Mouse (Mus musculus) cerebellum, adult 9-10 months (tissue): Measurements from ENCODE around the gene Pakap.

Source experiments
- DNase-seq: peaks from one replicate; pipeline ENCODE4 v3.0.0; 2022

The Pakap gene

DNA sequence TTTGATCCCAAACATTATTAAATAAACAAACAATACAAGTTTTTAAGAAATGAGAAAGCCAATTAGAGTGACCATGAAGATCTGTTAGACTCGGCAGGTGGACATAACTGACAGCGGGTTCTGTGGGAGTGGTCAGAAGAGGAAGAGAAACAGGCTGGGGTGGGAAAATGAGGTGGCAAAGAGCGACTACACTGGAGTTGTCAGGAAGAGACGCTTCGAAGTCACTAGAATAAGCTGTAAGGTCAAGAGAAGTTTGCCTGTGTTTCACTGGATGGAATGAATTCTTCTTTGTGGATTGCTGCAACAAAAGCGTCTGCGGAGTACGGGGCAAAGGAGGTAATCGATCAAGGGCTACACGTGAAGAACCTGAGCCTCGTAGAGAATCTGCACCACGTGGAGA is 109.9 kb downstream of the Pakap start:
- no peak for DNase-seq

DNA sequence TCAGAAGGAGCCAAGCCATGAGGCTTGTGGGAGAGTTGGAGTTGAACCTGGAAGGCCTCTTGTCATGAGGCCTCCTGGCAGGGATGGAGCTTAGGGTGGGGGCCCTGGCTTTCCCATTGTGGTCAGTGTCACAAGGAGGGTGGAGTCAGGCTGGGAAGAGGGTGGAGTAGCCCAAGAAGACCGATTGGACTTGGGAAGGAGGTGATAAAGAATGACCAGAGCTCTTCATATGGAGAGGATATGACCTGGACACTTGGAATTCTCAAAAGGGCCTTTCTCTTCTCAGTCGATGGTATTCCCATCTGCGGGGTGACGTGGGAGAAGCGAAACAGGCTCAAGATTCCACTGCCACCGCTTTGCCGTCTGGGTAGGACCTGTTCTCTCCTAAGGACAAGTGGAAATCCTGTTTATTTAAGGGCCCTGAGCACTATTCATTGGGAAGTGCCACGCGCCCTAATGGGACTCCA is 111.0 kb downstream of the Pakap start:
- no peak for DNase-seq

DNA sequence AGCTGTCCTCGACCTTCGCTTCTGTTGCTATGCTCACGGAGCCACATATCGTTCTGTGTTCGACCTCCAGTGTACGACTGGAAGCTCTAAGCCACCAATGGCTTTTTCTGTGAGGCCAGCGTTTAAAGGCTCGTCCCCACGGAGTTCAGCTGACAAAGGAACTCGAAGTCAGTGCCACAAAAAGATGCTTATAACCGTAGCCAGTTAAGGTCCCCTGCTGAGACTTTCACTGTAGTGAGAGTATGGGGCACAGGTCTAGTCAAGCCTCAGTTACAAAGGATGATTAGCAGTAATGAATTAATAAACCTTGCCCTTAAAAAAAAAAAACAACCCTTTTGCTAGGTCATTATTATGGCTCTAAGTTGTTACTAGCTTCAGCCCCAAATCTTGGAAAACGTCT is 112.2 kb downstream of the Pakap start:
- DNase-seq = no peak

DNA sequence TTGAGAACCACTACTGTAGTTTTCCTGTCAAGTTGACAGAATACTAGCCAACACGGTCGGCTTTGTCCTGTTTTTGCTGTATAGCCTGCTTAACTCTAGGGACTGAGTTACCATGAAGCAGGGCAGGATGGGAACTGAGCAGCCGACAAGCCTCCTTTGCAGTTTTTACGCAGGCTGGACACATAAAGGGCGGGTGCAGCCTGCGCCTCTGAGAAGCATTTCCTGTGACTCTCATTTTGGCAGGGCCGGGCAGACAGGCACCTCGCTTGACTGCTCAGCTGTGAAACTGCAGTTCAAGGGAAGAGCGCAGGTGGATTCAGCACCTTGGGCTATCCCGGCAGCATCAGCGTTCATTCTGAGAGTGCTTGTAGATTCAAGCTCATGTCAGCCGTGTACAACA is 113.5 kb downstream of the Pakap start:
- DNase-seq = peak; percentile 35

DNA sequence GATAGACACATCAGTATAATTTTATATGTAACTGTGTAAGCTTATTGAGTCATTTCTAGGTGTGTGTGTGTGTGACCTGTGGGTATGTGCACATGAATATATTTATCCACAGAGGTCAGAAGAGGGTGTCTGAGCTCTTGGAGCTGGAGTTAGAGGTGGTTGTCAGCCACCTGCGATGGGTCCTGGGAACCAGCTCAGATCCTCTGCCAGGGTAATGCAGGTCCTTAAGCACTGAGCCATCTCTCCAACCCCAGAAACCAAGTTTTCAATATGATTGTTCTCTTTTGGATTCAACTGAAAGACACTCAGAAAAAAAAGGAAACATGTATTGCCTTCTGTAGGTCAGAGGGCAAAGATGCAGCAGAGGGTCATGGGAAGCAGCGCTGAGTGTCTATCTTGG is 114.4 kb downstream of the Pakap start:
- DNase-seq = no peak

DNA sequence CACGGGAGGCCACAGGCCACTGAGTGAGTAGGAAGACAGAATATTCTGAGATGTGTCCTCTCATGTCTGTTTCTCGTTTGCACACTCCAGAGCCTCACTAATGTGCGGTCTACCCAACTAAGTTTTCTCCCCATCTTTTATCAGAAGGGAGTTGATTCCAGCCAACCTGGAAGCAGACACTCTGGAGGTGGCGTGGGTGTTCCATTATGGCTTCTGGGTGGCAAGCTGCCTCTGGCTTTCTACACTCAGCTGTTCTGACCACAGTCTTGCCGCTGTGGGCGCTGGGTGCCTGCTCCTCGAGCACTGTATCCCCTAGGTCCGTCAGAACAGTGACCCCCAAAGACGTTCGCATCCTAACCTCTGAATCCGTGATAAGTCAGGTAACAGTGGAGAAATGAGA is 115.0 kb downstream of the Pakap start:
- DNase-seq = no peak

DNA sequence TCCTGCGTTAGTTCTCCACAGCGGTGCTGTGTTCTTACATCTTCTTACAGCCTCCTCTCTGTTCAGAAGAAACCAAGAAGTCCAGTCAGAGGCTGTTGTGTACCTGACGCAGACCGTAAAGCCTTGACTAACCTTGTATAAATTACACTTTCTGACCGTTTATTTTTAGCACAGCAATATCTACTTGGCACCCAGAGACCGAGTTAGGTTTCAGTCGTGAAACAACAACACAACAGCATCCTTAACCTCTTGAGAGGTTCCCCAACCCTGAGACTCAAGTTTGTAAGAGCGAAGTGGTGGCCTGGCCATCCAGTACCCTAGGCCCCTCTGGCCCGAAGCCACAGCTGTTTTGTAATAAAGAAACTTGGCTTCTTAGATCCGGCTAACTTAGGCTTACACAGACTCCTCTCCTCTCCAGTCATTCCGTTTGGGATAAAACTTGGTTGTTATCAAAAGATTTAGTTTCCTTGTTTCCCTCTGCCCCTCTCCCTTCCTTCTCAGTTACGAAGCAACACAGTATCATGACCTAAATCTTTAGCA is 116.8 kb downstream of the Pakap start:
- DNase-seq = no peak

DNA sequence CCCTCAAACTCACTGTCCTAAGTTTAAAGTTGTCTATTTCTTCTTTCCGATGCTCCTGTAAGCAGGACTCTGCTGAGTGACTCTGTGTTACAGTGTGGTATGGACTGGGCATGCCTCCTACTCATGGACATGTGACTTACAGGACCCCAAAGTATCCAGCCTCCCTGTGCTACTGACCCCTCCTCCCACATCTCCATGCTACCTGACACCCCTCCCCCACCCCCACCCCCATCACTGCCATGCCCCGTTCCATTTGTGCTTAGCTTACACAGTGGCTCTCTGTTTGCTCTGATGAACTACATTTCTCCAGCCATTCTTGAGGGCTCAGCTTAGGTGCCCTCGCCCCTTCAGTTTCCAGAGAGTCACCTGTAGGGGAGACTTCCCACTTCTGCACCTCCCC is 118.8 kb downstream of the Pakap start:
- DNase-seq = no peak

DNA sequence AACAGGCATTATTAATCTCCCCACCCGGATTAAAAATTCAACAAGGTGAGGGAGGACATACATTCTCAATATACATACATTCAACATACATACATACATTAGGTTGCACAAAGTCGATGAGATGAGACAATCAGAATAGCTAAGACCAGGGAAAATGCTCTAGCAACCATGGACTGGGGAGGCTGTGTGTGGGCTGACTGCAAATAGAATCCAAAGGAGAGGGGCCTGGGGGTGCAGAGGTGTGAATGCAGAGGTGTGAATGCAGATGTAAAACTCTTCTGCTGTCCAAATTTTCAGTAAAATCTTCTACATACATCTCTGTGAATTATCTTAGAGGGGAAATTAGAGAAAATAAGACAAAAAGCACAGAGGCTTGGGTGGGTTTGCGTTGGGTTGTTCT is 119.6 kb downstream of the Pakap start:
- no peak for DNase-seq

DNA sequence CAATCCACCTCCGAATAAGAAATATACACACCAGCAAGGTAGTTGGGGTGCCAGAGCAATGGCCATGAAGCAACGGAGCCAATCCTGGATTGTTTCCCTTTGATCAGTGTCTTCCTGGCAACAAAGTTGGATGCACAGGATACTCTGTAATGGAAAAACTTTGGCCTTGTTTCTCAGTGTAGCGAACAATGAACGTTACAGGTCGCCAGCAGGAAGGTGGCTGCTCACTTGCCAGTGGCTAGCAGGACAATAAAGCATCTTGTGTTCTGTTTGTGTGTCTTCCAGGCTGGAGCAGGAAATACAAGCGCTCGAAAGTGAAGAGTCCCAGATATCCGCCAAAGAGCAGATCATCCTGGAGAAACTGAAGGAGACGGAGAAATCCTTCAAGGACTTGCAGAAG is 120.2 kb downstream of the Pakap start:
- DNase-seq = no peak

DNA sequence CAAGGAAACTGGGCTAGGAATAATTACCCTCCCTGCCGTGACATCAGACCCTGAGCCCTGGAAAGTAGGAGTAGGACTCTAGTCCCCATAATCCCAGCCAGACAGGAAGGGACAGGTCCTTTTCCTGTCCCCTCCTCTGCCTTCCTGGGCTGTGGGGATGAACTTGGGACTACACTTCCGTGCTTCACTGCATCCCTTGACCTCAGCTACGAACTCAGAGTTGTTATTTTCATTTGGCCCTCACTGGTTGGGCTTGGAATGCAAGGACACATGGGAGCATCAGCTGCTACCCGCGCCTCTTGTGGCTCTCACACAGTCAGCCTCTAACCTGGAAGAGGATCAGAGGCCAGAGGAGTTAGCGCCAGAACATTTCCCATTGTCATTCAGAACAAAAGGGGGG is 122.0 kb downstream of the Pakap start:
- no peak for DNase-seq

DNA sequence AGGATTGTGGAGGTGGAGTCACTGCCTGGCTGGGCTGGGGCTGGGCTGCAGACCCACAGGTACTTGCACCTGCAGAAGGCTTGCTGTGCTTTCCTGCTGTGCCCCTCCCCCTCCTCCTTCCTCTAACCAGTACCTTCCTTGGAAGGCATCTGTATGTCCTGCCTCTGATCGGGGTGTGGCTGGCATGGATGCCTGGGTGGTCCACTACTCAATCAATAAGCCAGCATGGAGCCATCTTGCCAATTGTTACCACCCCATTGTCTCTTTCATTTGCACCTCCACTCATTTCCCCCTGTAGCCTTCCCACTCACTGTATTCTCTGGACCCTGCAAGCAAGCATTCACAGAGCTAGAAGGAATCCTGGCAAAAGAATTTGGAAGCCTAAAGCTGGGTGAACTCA is 122.8 kb downstream of the Pakap start:
- DNase-seq = no peak

DNA sequence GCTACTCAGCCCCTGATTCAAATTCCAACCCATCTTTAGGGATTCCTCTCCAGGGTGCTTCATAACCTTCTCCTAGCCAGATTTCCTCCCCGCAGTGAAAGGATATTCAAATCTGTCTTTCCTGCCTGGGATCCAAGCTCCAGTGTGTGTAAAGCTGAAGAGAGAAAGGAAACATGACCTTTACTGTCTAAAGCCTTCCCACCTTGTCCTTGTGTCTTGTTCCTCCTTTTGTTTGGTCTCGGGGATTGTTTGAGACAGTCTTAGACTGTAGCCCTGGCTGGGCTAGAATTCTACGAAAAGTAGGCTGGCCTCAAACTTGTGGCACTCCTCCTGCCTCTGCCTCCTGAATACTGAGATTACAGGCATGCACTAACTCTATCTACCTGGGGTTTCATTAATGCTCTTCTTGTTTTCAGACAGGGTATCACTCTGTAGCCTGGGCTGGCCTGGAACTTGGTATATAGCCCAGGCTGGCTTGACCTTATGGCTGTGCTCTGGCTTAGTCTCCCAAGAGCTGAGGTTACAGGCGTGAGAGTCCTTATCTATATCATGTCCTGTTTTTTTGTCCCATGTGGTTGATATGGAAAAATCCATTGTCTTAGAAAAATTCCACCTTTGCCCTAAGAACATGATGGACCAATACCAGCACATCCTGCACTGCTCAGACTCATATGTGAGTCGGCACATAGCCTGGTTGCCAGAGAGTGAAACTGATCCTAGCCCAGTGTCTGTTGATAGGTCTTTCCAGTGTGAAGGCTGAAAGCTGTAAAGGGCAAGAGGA is 126.6 kb downstream of the Pakap start:
- no peak for DNase-seq

DNA sequence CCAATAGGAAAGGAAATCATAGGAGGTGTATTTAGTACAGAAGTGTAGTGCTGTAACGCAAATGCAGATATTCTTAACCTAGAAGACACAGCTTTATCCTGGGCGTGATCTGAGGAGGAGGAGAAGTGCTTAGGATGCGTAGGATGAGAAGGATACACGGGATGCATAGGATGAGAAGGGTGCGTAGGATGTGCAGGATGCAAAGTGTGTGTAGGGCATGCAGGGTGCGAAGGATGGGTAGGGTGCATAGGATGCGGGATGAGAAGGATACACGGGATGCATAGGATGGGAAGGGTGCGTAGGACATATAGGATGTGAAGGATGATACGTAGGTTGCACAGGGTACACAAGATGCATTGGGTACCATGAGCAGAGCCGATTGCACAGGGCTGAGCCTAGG is 129.0 kb downstream of the Pakap start:
- no peak for DNase-seq

DNA sequence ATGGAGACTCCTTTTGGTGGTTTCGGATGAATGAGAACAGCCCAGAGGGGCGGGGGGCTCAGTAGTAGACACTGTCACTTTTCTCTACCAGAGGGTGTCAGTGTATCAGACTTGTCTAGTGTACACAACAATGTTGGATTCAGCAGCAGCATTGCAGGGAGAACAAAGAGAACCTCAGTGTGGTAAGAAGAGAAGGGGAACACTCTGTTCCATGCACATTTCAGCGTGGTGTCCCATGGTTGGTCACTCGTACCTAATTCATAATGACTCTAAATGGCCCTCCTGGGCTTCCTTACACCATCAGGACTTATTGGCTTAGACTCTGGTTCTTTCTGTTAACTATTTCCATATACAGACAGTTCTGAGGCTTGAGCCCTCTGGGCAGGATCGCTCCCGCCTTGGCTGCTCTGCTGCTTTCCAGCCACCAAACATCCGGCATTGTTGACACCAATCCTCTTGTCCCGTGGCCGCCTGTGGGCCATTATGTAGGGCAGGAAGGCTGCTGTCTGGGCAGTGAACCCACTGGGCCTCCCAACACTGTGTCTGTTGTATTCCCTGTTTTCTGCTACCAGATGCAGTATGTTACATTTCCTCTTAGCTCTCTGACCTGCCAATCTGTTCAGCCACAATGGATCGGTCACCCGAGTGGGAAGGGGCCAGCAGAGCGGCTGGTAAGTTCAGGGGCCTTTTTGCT is 130.1 kb downstream of the Pakap start:
- DNase-seq = no peak

DNA sequence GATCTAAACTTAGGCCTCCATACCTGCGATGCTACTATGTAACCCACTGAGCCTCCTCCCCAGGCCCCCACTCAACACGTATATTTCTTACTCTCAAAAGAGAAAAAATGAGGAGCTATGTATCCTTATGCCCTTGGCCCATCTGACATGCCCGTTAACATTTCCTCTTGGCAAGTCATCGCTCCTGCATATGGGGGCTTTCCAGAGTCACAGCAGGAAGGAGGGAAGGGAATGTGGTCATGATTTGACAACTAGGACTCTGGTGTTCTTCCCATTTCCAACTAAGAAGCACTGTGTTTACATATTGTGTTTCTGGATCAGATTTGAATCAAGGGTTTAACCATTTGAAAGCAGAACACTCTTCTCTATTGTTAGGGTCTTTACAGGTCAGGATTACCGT is 133.6 kb downstream of the Pakap start:
- DNase-seq = no peak

DNA sequence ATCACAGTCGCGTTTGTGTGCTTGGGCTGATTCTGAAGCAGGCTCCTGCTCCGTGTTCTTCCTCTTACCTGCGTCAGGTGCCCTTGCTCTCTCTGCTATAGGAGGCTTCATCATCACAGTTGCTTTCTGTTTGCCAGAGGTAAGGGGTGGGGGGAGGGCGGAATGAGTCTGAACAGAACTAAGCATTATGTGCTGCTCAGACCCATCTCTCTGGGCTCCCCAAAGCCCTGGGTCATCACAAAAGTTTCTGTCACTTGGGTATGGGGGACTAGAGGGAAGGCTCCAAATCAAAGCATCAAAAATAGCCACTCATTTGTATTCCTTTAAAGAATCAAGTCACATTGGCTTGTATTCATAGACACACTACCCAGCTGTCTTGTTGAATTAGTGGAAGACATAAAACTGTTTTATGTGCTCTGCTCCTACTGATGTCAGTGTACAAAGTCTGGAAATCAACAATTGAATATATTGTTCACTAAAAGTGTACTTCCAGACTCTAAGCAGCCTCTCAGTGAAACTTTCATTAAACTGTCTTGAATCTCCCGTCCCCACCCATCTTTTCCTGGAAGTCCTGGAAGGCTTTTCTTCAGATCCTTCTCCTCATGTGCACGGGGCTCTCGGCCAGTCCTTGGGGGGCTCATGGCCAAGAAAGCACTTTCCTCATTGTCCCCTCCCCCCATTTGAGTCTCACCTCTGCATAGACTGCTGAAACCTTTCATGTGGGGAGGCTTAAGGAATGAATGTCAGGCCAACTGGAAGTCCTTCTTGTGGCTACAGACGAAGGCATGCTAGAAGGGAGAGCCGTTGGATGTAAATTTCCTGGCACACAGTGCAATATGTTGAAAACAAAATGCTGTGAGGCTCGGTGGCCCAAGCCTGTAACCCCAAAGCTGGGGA is 135.8 kb downstream of the Pakap start:
- DNase-seq = no peak

DNA sequence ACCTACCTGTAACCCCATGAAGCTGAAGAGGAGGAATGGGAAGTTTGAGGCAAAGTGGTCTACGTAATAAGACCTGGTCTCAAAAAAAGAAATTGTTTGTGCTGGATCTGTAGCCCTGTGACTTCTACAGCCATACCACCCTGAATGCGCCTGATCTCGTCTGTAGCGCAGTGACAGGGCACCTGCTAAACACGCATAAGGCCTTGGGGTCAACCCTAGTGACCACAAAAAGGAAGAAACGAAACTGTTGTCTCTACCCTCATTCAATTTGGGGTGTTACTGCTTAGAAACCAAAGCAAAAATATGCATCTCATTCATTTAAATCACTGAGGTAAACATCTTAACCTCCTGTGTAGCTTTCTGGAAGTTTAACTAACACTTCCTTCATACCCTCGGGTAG is 136.6 kb downstream of the Pakap start:
- DNase-seq = no peak

DNA sequence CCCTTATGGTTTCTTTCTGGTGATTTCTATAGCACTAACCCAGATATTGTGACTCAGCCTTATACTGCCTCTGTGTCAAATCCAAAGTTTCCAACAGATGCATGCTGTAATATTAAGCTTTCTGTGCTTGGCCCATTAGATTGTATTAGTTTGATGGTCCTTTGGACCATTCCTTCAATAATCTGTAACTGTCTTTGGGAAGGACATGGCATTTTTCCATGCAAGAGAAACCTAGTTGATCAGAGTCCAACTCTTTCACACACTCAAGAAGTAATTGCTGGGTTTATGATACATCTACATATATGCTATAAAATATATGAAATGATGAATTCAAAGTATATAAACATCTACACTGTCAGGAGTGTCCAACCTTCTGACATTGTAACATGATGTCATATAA is 147.9 kb downstream of the Pakap start:
- DNase-seq = no peak

DNA sequence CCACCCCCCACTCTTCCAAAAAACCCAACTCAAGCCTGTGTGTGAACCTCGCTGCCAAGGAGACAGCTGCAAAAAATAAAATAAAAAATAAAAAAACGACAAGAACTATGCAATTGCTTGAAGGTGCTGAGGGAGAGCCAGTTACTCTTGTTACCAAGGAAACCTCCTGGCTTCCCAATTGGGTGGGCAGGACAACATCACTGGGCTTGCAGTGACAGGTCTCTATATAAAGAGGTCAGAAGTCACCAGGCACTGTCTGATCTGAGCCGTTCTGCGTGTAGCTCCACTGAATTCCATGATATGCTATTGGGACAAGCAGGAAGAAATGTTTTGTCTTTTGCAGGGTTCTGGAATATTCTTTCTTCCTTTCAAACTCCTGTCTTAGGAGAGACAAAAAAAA is 148.8 kb downstream of the Pakap start:
- no peak for DNase-seq

DNA sequence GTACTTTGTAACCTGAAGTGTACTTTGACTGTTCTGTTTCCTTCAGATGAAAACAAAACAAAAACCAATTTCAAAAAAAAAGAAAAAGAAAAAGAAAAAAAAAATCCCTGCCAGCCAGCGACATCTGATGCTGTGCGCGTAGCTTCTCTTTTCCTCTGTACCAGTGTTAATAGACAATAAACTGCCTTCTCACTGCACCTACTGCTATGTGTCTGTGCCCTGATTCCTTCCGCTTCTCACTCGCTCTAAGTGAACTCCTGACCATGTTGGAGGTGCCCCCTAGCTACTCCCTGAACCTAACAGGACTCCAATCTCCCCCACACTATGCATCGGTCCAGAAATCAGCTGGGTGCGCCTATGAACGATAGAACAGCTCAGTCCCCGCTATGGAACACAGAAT is 149.4 kb downstream of the Pakap start, which contains the start of gene Akap2:
Gene Akap2, plus strand, starts transcription at position 304 of the 400 bp plus-strand sequence.
- DNase-seq = no peak

DNA sequence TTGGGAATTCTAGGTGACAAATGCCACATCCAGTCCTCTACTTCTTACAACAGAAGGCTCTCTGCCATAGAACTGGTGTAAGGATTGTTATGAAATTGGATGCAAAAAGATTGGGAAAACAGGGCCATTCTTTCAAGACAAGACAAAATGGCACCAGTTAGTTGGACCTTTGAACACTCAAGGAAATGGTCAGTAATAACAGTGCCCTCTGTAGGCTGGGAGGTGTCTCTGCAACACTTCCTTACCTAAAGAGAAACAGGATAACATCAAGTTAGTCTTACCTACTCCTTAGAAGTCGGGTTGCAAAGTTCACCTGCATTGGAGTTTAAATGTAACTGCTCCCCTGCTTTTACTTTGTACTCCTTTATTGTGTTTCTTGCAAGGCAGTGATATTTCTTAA is 151.4 kb downstream of the Pakap start:
- DNase-seq = no peak

DNA sequence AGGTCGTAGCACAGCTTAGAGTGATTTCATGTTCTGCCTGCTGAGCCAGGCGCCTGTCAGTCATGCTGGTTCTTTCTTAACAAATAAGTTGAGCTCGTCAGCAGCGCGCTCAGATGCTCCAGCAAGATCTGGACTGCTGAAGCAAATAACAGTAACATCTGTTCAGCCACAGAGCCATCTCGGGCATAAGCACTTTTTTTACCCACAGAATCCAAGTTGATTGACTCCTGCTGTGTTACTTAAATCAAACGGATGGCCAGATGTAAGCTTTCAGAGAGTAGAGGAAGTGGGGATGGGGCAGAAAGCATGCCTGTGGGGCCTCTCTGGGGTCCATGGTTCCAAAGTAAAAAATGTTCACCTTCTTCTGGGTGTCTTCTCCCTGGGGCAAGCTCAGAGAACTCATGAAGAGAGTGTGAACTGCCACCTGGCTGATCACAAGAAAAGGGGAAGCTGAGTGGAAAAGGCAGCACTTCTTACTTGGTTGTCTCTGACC is 152.9 kb downstream of the Pakap start:
- no peak for DNase-seq
